Mouse (Mus musculus) mouse embryonic stem cell (cell line): ENCODE data around the gene Mtx1.

Source experiments
- in situ Hi-C, 2 experiments: fragments of 300-500 bp; cut with MboI; formaldehyde crosslinking; loops; 1 replicate in 1 of 2; 3 replicates in 1 of 2; pipeline ENCODE4 v1.14.3; 2019 to 2020; ENCODE audit warnings: low sequenced_read_pairs in 2 of 2, low pct_unique_long_range_greater_than_20kb in 1 of 2, mixed read lengths in 1 of 2; ENCODE audit not compliant: unreplicated experiment in 1 of 2

The Mtx1 gene

GRCm38 (mm10) chr3:89226900-89227299 is at the start of gene Mtx1:
Gene Mtx1 (minus strand): TSS chr3:89227088.
- in situ Hi-C loops = no loop called here

GRCm38 (mm10) chr3:89276061-89276460 is 49.2 kb upstream of the Mtx1 start:
- in situ Hi-C loops = no loop called here

GRCm38 (mm10) chr3:89271760-89272159 is 44.9 kb upstream of the Mtx1 start:
- in situ Hi-C loops = no loop called here

GRCm38 (mm10) chr3:89270891-89271290 is 44.0 kb upstream of the Mtx1 start:
- in situ Hi-C loops = no loop called here

- in situ Hi-C loops = no loop called here
Observed at GRCm38 (mm10) chr3:89270051-89270755, 43.3 kb upstream of the Mtx1 start, which contains the start of gene Slc50a1. Gene Slc50a1 (minus strand): TSS chr3:89270570.

GRCm38 (mm10) chr3:89268916-89269315 is 42.0 kb upstream of the Mtx1 start:
- in situ Hi-C loops = no loop called here

GRCm38 (mm10) chr3:89266439-89266893 is 39.6 kb upstream of the Mtx1 start:
- in situ Hi-C loops = no loop called here

- in situ Hi-C loops = no loop called here
Observed at GRCm38 (mm10) chr3:89262417-89262816, 35.5 kb upstream of the Mtx1 start.

GRCm38 (mm10) chr3:89260211-89260610 is 33.3 kb upstream of the Mtx1 start:
- in situ Hi-C loops = no loop called here

- in situ Hi-C loops = no loop called here
Observed at GRCm38 (mm10) chr3:89259076-89259475, 32.2 kb upstream of the Mtx1 start, which contains the start of gene Dpm3. Gene Dpm3 (plus strand): TSS chr3:89259358.

GRCm38 (mm10) chr3:89256177-89256576 is 29.3 kb upstream of the Mtx1 start:
- in situ Hi-C loops = no loop called here

- in situ Hi-C loops = no loop called here
Observed at GRCm38 (mm10) chr3:89254994-89255393, 28.1 kb upstream of the Mtx1 start.

- in situ Hi-C loops = no loop called here
Observed at GRCm38 (mm10) chr3:89251365-89251895, 24.5 kb upstream of the Mtx1 start.

GRCm38 (mm10) chr3:89250435-89251040 is 23.6 kb upstream of the Mtx1 start:
- in situ Hi-C loops = no loop called here

- in situ Hi-C loops = loop anchor here in 1 of 2 experiments (5.0 kb wide), 1 partner anchor 35 kb away; the partner anchor contains the start of gene Efna1
Observed at GRCm38 (mm10) chr3:89247466-89247865, 20.6 kb upstream of the Mtx1 start.

GRCm38 (mm10) chr3:89246261-89247100 is 19.6 kb upstream of the Mtx1 start, which contains the start of gene Trim46:
Gene Trim46 (minus strand): TSS chr3:89246309.
- in situ Hi-C loops = loop anchor here in 1 of 2 experiments (5.0 kb wide), 1 partner anchor 36 kb away; the partner anchor contains the start of gene Efna1

GRCm38 (mm10) chr3:89245688-89246171 is 18.8 kb upstream of the Mtx1 start, which contains the start of gene Krtcap2:
Gene Krtcap2 (plus strand): TSS chr3:89245966.
- in situ Hi-C loops = loop anchor here in 1 of 2 experiments (5.0 kb wide), 1 partner anchor 37 kb away; the partner anchor contains the start of gene Efna1

GRCm38 (mm10) chr3:89244982-89245687 is 18.2 kb upstream of the Mtx1 start:
- in situ Hi-C loops = loop anchor here in 1 of 2 experiments (5.0 kb wide), 1 partner anchor 37 kb away; the partner anchor contains the start of gene Efna1
